Mouse (Mus musculus): Measurements from ENCODE around the gene Supt4a.

DNA sequence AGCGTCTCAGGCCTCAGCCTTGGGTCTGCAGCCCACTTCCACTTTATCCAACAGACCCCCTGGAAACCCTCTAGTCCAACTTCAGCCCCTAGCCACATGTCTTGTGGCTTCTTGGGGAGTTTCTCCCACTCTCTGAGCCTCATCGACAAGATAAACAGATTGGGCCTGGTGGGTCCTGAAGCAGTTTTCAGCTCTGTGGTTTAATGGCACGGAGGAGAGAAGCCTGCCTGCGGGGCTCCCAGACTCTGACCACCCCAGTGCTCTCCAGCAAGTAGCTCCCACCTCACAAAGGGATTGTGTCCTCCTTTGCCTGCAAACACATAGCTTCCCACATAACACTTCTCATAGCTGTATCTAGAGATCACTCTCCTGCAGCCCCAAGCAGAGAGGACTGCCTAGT, 9.9 kb upstream of the Supt4a start:
- no peak for TF ChIP-seq POLR2A (IDR thresholded peaks at IDR 0.05; ENCODE audit: extremely low read depth, insufficient read depth, low read length)
- TF ChIP-seq CTCF (IDR thresholded peaks at IDR 0.05; ENCODE audit: low read depth, low read length) = no peak

All from liver, adult 2 months (tissue).